Mouse (Mus musculus): ENCODE measurements around the gene Gm43552. TPM values are rescaled to one million over a fixed set of nuclear protein-coding genes. Genes with fewer than 3 reads are reported as not detected.
"Not testable (repeated sequence)": the region's sequence is repeated elsewhere in the genome, so short reads cannot be mapped to it uniquely, and the experiment has no call there.

The Gm43552 gene
- total RNA-seq, 2 experiments from 2014 or later = 3.0 TPM; not detected in 1

GRCm38 (mm10) chr5:65491767-65492715 is 592 bp downstream of the Gm43552 start:
- peak; percentile 48 to 73 for DNase-seq (ENCODE audit: low spot score in 2 of 2)

GRCm38 (mm10) chr5:65489830-65490229 is 2.8 kb downstream of the Gm43552 start:
- DNase-seq (ENCODE audit: low spot score in 2 of 2) = no peak

GRCm38 (mm10) chr5:65488725-65489124 is 3.9 kb downstream of the Gm43552 start:
- no peak for DNase-seq (ENCODE audit: low spot score in 2 of 2)

- no peak for DNase-seq (ENCODE audit: low spot score in 2 of 2)
Observed at GRCm38 (mm10) chr5:65487381-65487780, 5.3 kb downstream of the Gm43552 start.

- no peak for DNase-seq (ENCODE audit: low spot score in 2 of 2)
Observed at GRCm38 (mm10) chr5:65486514-65486913, 6.1 kb downstream of the Gm43552 start.

GRCm38 (mm10) chr5:65482996-65483395 is 9.6 kb downstream of the Gm43552 start:
- no peak for DNase-seq (ENCODE audit: low spot score in 2 of 2)

- DNase-seq (ENCODE audit: low spot score in 2 of 2) = no peak
Observed at GRCm38 (mm10) chr5:65480511-65480910, 12.1 kb downstream of the Gm43552 start.

GRCm38 (mm10) chr5:65479681-65480445 is 12.8 kb downstream of the Gm43552 start:
- DNase-seq (ENCODE audit: low spot score in 2 of 2) = no peak

GRCm38 (mm10) chr5:65478224-65478623 is 14.4 kb downstream of the Gm43552 start:
- no peak for DNase-seq (ENCODE audit: low spot score in 2 of 2)

GRCm38 (mm10) chr5:65476739-65477138 is 15.9 kb downstream of the Gm43552 start:
- not testable (repeated sequence) for DNase-seq (ENCODE audit: low spot score in 2 of 2)

GRCm38 (mm10) chr5:65475806-65476205 is 16.8 kb downstream of the Gm43552 start:
- DNase-seq (ENCODE audit: low spot score in 2 of 2) = no peak

- no peak for DNase-seq (ENCODE audit: low spot score in 2 of 2)
Observed at GRCm38 (mm10) chr5:65469766-65470165, 22.9 kb downstream of the Gm43552 start.

- DNase-seq (ENCODE audit: low spot score in 2 of 2) = no peak
Observed at GRCm38 (mm10) chr5:65466911-65467310, 25.7 kb downstream of the Gm43552 start.

- DNase-seq (ENCODE audit: low spot score in 2 of 2) = no peak
Observed at GRCm38 (mm10) chr5:65460361-65460760, 32.3 kb downstream of the Gm43552 start.

- DNase-seq (ENCODE audit: low spot score in 2 of 2) = no peak
Observed at GRCm38 (mm10) chr5:65459454-65459853, 33.2 kb downstream of the Gm43552 start.

GRCm38 (mm10) chr5:65457846-65458245 is 34.8 kb downstream of the Gm43552 start:
- no peak for DNase-seq (ENCODE audit: low spot score in 2 of 2)

- no peak for DNase-seq (ENCODE audit: low spot score in 2 of 2)
Observed at GRCm38 (mm10) chr5:65457086-65457827, 35.4 kb downstream of the Gm43552 start.

GRCm38 (mm10) chr5:65454771-65455170 is 37.9 kb downstream of the Gm43552 start:
- DNase-seq (ENCODE audit: low spot score in 2 of 2) = peak in 1 of 2 experiments; percentile 19

GRCm38 (mm10) chr5:65448941-65449340 is 43.7 kb downstream of the Gm43552 start:
- no peak for DNase-seq (ENCODE audit: low spot score in 2 of 2)

GRCm38 (mm10) chr5:65447826-65448225 is 44.8 kb downstream of the Gm43552 start:
- DNase-seq (ENCODE audit: low spot score in 2 of 2) = no peak

- DNase-seq (ENCODE audit: low spot score in 2 of 2) = no peak
Observed at GRCm38 (mm10) chr5:65446756-65447155, 45.9 kb downstream of the Gm43552 start.

All from gastrocnemius, postnatal 4 days (tissue).